Mouse (Mus musculus) embryonic stem cell, embryonic (primary cell): Measurements from ENCODE around the gene Foxf1.

Experiments
- CTCF ChIA-PET, 4 experiments: fragments of 300-600 bp in 2 of 4; fragments of 350-600 bp in 2 of 4; sonication (Branson Sonifier 250); formaldehyde crosslinking; loops; one replicate each; lab custom pipeline; 2022; ENCODE audit warnings: inconsistent platforms in 2 of 4; lab: Charles Lee
- POLR2A ChIA-PET, 4 experiments: fragments of 300-600 bp in 2 of 4; fragments of 350-600 bp in 2 of 4; sonication (Branson Sonifier 250); formaldehyde crosslinking; loops; one replicate each; lab custom pipeline; 2022; ENCODE audit warnings: antibody characterized with exemption in 4 of 4, inconsistent platforms in 1 of 4; lab: Charles Lee

Gene Foxf1

GRCm38 (mm10) chr8:121079201-121079600 is 5.0 kb upstream of the Foxf1 start:
- ChIA-PET CTCF (interaction anchor here in 1 of 4 experiments (0.5 kb wide), 1 partner anchor 518 kb away, joined by 5 read pairs; no protein-coding TSS in a partner anchor), POLR2A (interaction anchor here in 2 of 4 experiments (0.6 to 0.7 kb wide), 2 partner anchors 18 to 69 kb away, joined by 3 read pairs; no protein-coding TSS in a partner anchor)

DNA sequence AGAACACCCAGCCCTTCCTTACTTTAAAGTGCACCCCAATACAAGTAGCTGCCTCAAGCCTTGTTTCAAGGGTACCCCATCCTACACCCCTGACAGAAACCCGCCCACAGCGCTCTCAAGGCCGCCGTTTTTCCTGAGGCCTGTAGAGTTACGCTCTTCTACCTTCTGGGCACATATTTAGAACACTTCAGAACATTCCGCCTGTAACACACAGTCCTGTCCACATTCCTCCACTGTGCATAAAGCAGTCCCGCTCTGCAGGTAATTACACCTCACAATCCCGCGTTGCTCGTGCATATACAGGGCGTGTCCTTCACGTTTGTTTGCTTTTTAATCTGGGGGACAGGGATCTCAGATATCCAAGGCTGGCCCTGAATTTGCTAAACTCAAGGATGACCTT is 4.2 kb upstream of the Foxf1 start:
- CTCF ChIA-PET = no interaction called here
- POLR2A ChIA-PET = interaction anchor here in 1 of 4 experiments (0.6 kb wide), 1 partner anchor 647 kb away, joined by 5 read pairs; no protein-coding TSS in a partner anchor

DNA sequence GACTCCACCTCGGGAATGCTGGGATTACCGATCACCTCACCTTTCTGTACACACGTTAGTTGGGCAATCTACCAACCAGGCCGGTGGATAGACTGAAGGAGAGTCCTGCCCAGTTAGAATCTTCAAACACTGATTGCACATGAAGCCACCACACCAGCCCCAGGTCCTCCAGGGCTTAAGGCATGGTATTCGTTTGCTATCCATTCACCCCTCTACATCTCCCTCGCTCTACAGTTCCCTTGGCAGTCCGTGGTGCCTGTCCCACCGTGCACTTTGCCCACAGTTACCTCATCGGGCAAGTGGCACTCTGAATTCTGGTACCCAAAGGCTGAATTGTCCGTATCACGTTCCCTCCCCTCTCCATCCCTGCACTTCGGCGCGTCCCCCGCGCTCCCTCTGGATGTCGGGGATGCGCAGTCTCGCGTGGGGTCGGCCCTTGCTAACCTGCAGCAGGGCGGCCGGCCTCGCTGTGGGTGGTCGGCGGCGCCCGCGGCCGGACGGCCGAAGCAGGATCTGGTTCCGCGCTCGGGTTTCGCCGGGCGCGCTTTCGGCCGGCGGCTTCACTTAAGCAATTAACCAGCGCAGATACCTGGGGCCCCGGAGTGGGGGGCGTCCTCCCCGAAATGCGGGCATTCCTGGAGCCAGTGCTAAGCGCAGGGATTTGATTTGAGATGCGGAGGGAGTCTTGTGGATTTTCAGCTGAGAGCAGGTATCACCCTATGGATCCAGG is 3.7 kb upstream of the Foxf1 start:
- POLR2A ChIA-PET = interaction anchor here in 2 of 4 experiments (0.6 to 1.3 kb wide), 4 partner anchors 12 to 648 kb away, joined by 3 to 5 read pairs (median 5); partner anchors contain the start of gene Foxc2 (in 1 of the 2)
- CTCF ChIA-PET = interaction anchor here in 2 of 4 experiments (0.7 to 1.0 kb wide), 2 partner anchors 24 to 193 kb away, joined by 3 read pairs; no protein-coding TSS in a partner anchor

DNA sequence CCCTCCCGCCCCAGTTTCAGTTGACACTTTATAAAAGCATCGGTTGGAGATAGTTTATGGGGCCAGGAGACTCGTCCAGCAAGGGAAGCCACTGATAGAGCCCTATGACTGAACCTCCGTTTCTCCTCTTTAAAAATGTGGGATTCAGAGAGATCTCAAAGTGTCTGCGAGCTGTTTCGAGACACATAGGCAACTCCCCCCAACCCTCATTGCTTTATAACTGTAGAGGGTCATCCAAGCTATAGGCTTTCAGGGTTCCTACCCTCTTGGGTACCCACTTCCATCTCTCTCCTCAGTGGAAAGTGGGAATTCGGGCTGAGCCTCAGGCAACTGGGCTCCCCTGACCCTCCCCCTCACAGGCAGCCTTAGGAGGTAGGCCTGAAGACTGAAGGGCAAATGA is 2.8 kb upstream of the Foxf1 start:
- CTCF ChIA-PET = interaction anchor here in 2 of 4 experiments (0.7 to 1.0 kb wide), 3 partner anchors 23 to 279 kb away, joined by 3 to 4 read pairs (median 3); no protein-coding TSS in a partner anchor
- POLR2A ChIA-PET = interaction anchor here in 3 of 4 experiments (0.6 to 1.4 kb wide), 4 partner anchors 13 to 409 kb away, joined by 3 to 5 read pairs (median 3); partner anchors contain the start of gene Foxc2 (in 1 of the 3)

DNA sequence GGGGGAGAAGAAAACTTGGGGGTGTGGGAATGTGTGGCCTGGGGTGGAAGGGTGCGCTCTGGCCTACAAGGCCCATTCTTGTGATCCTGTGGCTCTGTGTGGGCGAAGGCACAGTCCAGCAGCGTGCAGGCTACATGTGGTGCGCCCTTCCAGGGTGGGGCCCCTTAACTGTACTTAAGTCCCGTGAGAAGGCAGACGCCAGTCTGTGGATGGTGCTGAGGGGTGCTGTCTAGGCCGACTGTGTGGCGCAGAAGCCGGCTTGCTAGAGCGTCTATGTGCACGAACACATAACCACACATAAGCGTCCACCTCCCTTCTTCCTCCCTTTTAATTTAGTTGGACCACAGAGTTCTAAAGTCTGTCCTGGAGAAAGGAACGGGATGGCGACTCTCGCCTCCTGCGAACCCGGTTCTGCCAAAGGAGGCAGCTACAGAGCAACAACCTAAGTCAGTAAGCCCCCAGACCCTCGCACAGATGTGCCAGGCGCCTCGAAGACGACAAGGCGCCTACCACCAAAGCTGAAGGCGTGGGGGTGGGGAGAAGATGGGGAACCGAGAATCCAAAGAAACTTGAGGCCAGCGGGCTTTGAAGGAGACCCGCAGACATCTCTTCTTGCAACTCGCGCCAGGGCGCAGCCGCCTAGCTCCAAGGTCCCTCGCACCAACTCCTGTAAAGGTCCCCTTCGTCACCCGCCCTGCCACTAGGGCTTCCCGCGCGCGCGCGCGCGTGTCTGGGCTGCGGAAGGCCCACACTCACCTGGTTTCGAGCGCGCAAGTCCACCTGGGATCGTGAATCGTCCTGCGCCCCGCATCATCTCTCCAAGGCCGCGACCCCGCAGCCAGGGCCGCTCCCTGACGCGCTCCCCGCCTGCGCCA is 1.7 kb upstream of the Foxf1 start:
- POLR2A ChIA-PET = interaction anchor here in 3 of 4 experiments (0.6 to 1.4 kb wide), 3 partner anchors 27 to 1578 kb away, joined by 3 to 5 read pairs (median 4); partner anchors contain the start of gene Foxc2 (in 1 of the 3)
- CTCF ChIA-PET = interaction anchor here in 2 of 4 experiments (0.6 to 1.5 kb wide), 3 partner anchors 10 to 280 kb away, joined by 4 to 6 read pairs (median 6); no protein-coding TSS in a partner anchor

DNA sequence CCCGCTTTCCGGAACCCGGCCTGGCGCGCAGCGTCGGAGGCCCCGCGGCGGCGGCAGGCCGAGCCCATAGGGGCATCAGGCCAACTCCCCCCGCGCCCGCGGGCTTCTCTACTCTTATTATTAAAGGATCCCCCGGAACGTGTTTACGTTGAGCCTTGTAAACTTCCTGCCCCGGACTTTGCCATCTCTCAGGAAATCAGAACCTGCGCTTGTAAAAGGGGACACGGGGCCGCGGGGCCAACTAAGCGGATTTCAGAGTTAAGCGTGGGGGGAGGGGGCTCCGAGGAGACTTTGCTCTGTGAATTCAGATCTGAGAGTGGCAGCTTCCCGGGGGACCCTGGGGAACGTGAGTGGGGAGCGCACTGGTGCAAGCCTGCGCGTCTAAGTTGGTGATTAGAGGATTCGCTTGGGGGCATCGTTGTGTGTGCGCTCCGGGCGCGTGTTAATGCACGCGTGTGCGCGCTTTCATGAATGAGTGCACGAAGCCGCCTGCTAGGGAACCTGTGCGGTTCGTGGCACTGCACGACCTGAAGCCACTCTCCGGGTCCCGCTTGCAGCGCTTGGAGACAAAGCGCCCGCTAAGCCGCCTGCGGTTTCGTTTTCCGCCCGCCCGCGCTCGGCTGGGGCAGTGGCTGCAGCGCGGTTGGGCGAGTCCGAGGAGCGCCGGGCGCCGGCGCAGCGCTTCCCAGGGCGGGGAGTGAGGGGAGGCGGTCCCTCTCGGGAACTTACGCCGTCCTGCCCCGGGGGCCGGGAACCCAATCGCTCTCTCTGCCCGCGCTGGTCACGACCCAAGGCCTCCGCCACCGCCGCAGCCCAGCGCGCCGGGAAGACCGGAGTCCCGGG is 872 bp upstream of the Foxf1 start:
- CTCF ChIA-PET = interaction anchor here in 2 of 4 experiments (0.6 to 1.5 kb wide), 2 partner anchors 9 to 199 kb away, joined by 6 read pairs; no protein-coding TSS in a partner anchor

GRCm38 (mm10) chr8:121083936-121084209 is 313 bp upstream of the Foxf1 start:
- ChIA-PET CTCF (interaction anchor here in 1 of 4 experiments (1.0 kb wide), 1 partner anchor 261 kb away, joined by 3 read pairs; no protein-coding TSS in a partner anchor), POLR2A (interaction anchor here in 1 of 4 experiments (0.9 kb wide), 1 partner anchor 9 kb away, joined by 4 read pairs; no protein-coding TSS in a partner anchor)

More for the DNA sequence above, 872 bp upstream of the Foxf1 start:
- POLR2A ChIA-PET = interaction anchor here in 1 of 4 experiments (0.9 kb wide), 1 partner anchor 9 kb away, joined by 4 read pairs; no protein-coding TSS in a partner anchor

- POLR2A ChIA-PET = no interaction called here
- CTCF ChIA-PET = interaction anchor here in 2 of 4 experiments (0.5 to 1.1 kb wide), 3 partner anchors 19 to 262 kb away, joined by 3 to 11 read pairs (median 3); no protein-coding TSS in a partner anchor
Observed at GRCm38 (mm10) chr8:121085011-121085410, 825 bp downstream of the Foxf1 start.

DNA sequence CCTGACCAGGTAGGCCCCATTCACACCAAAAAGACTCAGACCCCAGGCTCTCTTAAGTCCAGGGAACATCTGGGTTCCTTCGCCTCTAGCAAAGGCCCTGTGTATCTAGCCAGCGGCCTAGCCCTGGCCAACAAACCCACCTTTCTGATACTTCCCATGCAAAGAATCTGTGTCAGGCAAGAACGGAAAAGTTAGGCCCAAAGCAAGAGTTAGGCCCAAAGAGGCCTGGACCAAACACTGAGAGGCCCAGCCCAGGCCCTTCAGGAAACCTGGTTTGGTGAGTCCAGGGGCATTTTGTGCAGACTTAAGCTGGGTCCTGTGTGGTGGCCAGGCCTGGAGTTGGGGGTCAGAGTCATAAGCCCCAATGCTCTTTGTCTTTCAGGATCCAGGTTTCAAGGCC is 1.4 kb downstream of the Foxf1 start:
- ChIA-PET CTCF (interaction anchor here in 2 of 4 experiments (0.5 to 1.1 kb wide), 2 partner anchors 19 to 40 kb away, joined by 3 to 11 read pairs; no protein-coding TSS in a partner anchor), POLR2A (interaction anchor here in 1 of 4 experiments (0.6 kb wide), 1 partner anchor 717 kb away, joined by 6 read pairs; no protein-coding TSS in a partner anchor)

- ChIA-PET POLR2A (interaction anchor here in 1 of 4 experiments (0.6 kb wide), 1 partner anchor 717 kb away, joined by 6 read pairs; no protein-coding TSS in a partner anchor), CTCF (no interaction called here)
Observed at GRCm38 (mm10) chr8:121086004-121086900, 2.1 kb downstream of the Foxf1 start.

GRCm38 (mm10) chr8:121088281-121088680 is 4.1 kb downstream of the Foxf1 start:
- CTCF ChIA-PET = interaction anchor here in 1 of 4 experiments (1.9 kb wide), 1 partner anchor 118 kb away, joined by 5 read pairs; no protein-coding TSS in a partner anchor

DNA sequence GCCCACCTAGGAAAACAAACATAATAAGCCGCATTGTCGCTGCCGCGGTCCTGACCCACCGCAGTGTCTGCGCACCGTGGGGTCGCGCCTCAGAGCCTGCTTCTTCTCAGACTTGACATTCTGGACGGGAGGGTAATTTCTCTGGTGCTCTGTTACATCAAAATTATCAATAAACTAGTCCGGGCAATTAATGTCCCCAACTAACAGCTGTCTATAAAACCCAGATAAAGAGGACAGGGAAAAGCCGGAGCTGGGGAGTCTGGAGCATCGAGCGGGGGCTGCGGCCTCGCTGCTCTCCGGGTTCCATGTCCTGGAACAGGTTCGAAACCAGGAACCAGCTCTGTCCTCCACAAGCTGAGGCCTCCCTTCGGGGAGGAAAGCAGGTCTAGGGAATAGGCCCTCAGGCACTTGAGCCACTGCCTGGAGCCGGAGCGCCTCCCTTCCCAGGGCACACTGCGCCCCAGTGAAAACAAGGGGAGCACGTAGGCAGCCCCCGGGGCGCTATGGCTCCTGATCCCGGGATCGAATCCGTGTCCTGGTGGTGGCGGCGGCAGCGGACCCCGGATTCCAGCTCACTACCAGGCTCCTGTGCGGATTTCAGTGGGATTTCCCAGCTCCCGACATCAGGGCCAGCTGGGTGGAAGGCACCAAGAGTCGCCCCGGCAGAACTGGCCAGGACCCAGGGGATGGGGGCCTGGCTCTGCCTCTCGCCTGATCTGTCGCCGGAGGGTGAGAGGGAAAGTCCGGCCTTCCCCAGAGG is 4.9 kb downstream of the Foxf1 start:
- CTCF ChIA-PET = interaction anchor here in 3 of 4 experiments (0.5 to 2.1 kb wide), 6 partner anchors 15 to 268 kb away, joined by 3 to 9 read pairs (median 4); no protein-coding TSS in a partner anchor
- POLR2A ChIA-PET = interaction anchor here in 1 of 4 experiments (0.6 kb wide), 1 partner anchor 570 kb away, joined by 5 read pairs; no protein-coding TSS in a partner anchor

More at GRCm38 (mm10) chr8:121088281-121088680, 4.1 kb downstream of the Foxf1 start:
- POLR2A ChIA-PET = no interaction called here

GRCm38 (mm10) chr8:121089631-121090380 is 5.6 kb downstream of the Foxf1 start:
- CTCF ChIA-PET = interaction anchor here (0.5 to 2.1 kb wide), 10 partner anchors 15 to 411 kb away, joined by 3 to 9 read pairs (median 4); no protein-coding TSS in a partner anchor
- POLR2A ChIA-PET = interaction anchor here in 1 of 4 experiments (0.5 kb wide), 1 partner anchor 154 kb away, joined by 3 read pairs; no protein-coding TSS in a partner anchor

DNA sequence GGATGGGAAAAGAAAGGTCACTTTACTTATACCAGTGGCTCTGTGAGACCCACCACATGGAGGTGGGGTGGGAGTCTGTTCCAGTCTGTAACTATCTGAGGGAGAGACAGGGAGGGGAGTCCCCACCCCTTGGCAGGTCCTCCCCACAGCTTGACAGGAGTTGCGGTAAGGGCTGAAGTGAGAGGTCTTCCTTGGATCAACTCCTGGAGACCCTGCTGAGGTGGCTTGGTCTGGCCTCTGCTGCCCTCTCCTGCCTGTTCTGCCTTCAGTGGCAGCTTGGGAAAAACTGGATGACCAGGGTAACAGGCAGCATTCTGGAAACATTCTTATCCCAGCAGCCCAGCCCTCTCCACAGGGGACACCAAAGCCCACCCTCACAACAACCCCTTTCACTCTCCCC is 6.5 kb downstream of the Foxf1 start:
- CTCF ChIA-PET = interaction anchor here in 3 of 4 experiments (0.5 to 2.1 kb wide), 9 partner anchors 14 to 412 kb away, joined by 3 to 9 read pairs (median 5); no protein-coding TSS in a partner anchor
- POLR2A ChIA-PET = interaction anchor here in 1 of 4 experiments (0.6 kb wide), 1 partner anchor 1025 kb away, joined by 9 read pairs; no protein-coding TSS in a partner anchor
